Mouse (Mus musculus) heart, adult 11 months (tissue): ENCODE results near the gene Spint2.
"Not testable (repeated sequence)": the region's sequence is repeated elsewhere in the genome, so short reads cannot be mapped to it uniquely, and the experiment has no call there.

ENCODE experiments used
- DNase-seq: peaks from one replicate; pipeline ENCODE4 v3.0.0; 2022

The Spint2 gene

GRCm38 (mm10) chr7:29237596-29237995, 44.1 kb downstream of the Spint2 start:
- not testable (repeated sequence) for DNase-seq

GRCm38 (mm10) chr7:29236593-29236992, 45.1 kb downstream of the Spint2 start:
- no peak for DNase-seq

GRCm38 (mm10) chr7:29234661-29235060, 47.1 kb downstream of the Spint2 start:
- no peak for DNase-seq

- DNase-seq, result peak; percentile 94
Measured at GRCm38 (mm10) chr7:29233745-29234144, 48.0 kb downstream of the Spint2 start.

- peak; percentile 98 for DNase-seq
Measured at GRCm38 (mm10) chr7:29232247-29233013, 49.3 kb downstream of the Spint2 start, which contains the start of gene Kcnk6. TSS of gene Kcnk6 (minus strand) at chr7:29232515.

GRCm38 (mm10) chr7:29231517-29231916, 50.2 kb downstream of the Spint2 start:
- DNase-seq, result peak; percentile 94

DNA sequence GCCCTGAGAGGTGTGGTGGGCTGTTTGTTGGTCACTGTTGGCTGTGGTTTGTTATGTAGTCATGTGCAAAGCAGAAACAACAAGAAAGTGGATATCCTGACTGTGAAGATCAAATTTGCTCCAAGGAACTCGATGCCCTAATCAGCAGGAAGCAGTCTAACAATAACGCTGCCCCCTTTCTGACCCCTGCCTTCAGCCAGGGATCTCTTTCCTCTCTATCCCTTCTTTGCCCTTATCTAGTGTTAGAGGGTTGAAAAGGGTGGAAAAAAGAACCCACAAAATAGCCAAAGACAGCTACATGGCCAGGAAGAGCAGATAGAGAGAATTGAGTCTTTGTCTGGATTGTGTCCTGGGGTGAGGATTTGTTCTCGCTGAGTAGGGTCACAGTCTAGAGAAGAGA, 51.2 kb downstream of the Spint2 start:
- no peak for DNase-seq

DNA sequence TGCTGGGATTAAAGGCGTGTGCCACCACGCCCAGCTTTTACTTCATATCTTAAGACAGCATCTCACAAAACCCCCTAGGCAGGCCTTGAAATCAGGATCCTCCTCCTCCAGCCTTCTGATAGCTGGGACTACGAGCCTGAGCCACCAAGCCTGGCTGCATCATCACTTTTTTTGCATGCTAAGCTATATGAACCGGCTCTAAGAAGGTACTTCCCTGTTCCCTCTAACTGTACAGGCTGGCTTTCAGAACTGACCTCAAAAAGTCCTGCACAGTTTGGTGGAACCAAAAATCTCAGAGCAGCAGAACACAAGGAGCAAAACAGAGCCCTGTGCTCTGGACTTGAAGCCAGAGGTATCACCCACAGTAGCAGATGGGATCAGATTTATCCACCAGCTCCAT, 53.5 kb downstream of the Spint2 start:
- DNase-seq, result peak; percentile 94

DNA sequence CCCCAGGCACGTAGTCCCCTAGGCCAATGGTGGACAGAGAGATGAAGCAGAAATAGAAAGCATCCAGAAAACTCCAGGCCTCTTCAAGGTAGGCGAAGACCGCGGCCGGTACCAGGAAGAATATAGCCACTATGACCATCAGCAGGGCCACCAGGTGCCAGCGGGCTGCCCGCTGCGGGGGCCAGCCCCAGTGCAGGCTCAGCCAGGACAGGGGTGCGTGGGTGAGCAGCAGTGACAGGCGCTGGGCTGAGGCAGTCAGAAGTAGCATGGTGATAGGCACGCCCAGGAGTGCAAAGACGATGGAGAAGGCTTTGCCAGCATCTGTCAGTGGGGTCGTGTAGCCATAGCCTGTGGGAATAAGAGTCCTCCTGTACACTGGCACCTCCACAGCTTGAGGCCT, 56.2 kb downstream of the Spint2 start:
- DNase-seq, result no peak

GRCm38 (mm10) chr7:29224756-29225394, 56.8 kb downstream of the Spint2 start:
- DNase-seq, result no peak

DNA sequence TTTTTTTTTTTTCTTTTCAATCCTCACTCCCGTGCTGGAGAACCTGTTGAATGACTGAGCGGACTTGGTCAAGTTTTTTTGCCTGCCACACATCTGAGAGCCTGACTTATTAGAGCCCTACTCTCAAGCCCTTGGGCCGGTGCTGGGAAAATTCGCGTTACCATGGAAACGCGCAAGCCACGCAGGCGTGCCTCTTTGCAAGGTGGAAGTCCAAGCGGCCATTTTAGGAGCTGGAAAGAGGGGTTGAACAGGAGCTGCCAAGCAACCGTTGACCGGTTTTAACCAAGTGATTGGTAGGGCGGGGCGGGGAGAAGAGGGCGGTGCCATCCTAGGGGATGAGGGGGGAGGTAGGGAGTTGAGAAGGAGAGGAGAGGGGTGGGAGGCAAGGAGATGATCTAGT, 66.9 kb downstream of the Spint2 start:
- DNase-seq, result no peak

DNA sequence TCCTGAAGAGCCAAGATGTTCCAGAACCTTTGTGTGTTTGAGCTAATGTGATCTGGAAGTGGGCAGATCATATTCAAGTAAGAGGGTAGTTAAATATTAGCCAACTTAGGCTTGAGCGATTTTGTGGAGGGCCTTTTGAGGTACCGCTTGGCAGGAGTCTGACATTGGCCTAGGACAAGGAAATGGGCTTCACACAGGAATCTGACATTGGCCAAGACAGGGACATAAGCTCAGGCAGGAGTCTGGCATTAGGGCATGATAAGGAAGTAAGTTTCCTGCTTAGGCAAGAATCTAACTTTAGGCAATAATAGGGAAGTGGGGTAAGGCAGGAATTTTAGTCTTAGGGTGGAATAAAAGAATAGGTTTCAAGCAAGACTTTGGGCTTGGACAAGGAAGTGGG, 67.5 kb downstream of the Spint2 start:
- DNase-seq, result no peak

DNA sequence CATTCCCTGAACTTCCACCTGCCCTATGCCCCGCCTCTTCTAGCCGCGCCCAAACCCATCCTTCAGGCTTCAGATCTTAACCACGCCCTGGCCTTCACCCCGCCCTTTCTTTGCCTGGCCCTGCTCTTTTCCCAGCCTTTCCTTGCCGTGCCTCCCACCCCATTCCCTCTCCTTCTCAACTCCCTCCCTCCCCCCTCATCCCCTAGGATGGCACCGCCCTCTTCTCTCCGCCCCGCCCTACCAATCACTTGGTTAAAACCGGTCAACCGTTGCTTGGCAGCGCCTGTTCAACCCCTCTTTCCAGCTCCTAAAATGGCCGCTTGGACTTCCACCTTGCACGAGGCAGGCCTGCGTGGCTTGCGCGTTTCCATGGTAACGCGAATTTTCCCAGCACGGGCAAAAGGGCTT, 68.0 kb downstream of the Spint2 start, which contains the start of gene Catsperg1:
Gene Catsperg1 (minus strand): TSS at position 361 of the 408 bp plus-strand sequence.
- DNase-seq, result no peak

DNA sequence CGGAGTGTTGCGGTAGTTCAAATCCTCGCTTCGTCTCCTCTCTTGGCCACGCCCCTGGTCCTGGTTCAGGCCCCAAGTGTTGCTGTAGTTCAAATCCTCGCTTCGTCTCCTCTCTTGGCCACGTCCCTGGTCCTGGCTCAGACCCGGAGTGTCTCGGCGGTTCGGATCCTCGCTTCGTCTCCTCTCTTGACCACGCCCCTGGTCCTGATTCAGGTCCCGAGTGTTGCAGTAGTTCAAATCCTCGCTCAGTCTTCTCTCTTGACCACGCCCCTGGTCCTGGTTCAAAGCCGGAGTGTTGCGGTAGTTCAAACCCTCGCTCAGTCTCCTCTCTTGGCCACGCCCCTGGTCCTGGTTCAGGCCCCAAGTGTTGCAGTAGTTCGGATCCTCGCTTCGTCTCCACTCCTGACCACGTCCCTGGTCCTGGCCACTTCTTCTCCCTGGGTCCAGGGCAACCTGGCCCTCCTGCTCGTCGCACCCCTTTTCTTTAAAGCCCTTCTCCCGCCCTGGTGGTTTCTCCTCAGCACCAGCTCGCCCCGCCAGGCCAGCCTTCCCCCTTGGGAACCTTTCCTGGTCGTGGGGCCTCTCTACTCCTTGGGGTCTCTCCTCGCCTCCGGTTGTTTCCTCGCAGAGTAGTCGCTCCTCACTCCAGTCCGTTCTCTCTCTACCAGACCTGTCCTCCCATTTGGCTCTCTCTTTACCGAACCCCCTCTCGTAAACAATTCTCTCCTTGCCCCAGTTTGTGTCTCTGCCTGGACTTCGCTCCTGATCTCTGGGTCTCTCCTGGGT, 68.7 kb downstream of the Spint2 start:
- peak; percentile 91 for DNase-seq

- DNase-seq, result peak; percentile 94
Measured at GRCm38 (mm10) chr7:29212199-29212765, 69.4 kb downstream of the Spint2 start.

DNA sequence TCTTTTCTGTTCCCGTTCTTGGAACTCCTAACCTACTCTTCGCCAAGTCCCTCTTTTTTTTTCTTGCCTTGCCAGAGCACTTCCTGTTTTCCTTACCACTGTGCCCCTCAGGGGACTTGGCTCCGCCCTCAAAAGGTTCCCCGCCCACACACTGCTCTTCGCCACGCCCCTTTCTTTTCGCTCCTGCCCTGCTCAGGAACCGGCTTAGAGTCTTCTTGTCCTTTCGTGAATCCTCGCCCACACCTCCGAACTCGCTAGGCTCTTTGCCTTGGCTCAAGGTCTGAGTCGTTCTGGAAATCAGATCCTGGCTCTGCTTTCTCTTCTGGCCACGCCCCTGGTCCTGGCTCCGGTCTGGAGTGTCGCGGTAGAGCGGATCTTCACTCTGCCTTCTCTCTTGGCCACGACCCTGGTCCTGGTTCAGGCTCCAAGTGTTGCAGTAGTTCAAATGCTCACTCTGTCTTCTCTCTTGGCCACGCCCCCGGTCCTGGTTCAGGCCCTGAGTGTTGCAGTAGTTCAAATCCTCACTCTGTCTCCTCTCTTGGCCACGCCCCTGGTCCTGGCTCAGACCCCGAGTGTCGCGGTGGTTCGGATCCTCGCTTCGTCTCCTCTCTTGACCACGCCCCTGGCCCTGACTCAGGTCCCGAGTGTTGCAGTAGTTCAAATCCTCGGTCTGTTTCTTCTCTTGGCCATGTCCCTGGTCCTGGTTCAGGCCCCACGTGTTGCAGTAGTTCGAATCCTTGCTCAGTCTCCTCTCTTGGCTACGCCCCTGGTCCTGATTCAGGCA, 70.1 kb downstream of the Spint2 start:
- DNase-seq, result peak; percentile 99

- DNase-seq, result not testable (repeated sequence)
Measured at GRCm38 (mm10) chr7:29211013-29211412, 70.7 kb downstream of the Spint2 start.
